Mouse (Mus musculus): ENCODE results near the gene Cog5. TPM values are rescaled to one million over a fixed set of nuclear protein-coding genes. Genes with fewer than 3 reads are reported as not detected.

The Cog5 gene
- polyA plus RNA-seq, 1 experiment from 2014 or later, result 34.8 TPM

- H3K9ac ChIP-seq (ENCODE audit: low read length), result peak within 1 kb of the TSS; percentile 98
These were observed 295.3 kb downstream of the Cog5 start, which contains the start of gene Hbp1 for GRCm38 (mm10) chr12:31949759-31950658. Hbp1 (minus strand) TSS chr12:31950535.

GRCm38 (mm10) chr12:31950659-31951031 lies 296.0 kb downstream of the Cog5 start:
- no peak for DNase-seq (ENCODE audit: low spot score)
- no peaks in the 10 kb centered on the region for H3K27me3 ChIP-seq (ENCODE audit: control insufficient read depth, insufficient read depth, low read length)
- H3K36me3 ChIP-seq (ENCODE audit: control insufficient read depth, insufficient read depth, low read length), result no peaks in the 10 kb centered on the region
- H3K4me1 ChIP-seq (ENCODE audit: control insufficient read depth, insufficient read depth, low read length), result no peaks in the 10 kb centered on the region
- no peaks in the 10 kb centered on the region for H3K9me3 ChIP-seq (ENCODE audit: control insufficient read depth, low read length)
- WGBS, result 8% methylated on average over 9 of the region's 9 CpGs
- peak overlapping the region; percentile 91 for H3K4me3 ChIP-seq (ENCODE audit: low read depth, low read length)
- ATAC-seq (ENCODE audit: insufficient read depth, low FRiP score, low TSS enrichment), result no peak
- peak overlapping the region; percentile 48 for H3K9ac ChIP-seq (ENCODE audit: low read length)
- H3K27ac ChIP-seq (ENCODE audit: low read depth, low read length), result 0 out of 2 replicates have a peak overlapping the region, but pooled peaks have one; percentile 20
- H3K4me2 ChIP-seq (ENCODE audit: low read depth), result peak overlapping the region; percentile 69

More at GRCm38 (mm10) chr12:31949759-31950658, 295.3 kb downstream of the Cog5 start, which contains the start of gene Hbp1:
- ATAC-seq (ENCODE audit: insufficient read depth, low FRiP score, low TSS enrichment), result peak; percentile 93
- peak within 1 kb of the TSS; percentile 69 for H3K4me2 ChIP-seq (ENCODE audit: low read depth)
- H3K4me3 ChIP-seq (ENCODE audit: low read depth, low read length), result peak within 1 kb of the TSS; percentile 91
- H3K36me3 ChIP-seq (ENCODE audit: control insufficient read depth, insufficient read depth, low read length), result no peaks in the 10 kb centered on the region
- no peaks in the 10 kb centered on the region for H3K27me3 ChIP-seq (ENCODE audit: control insufficient read depth, insufficient read depth, low read length)
- H3K9me3 ChIP-seq (ENCODE audit: control insufficient read depth, low read length), result no peaks in the 10 kb centered on the region
- H3K4me1 ChIP-seq (ENCODE audit: control insufficient read depth, insufficient read depth, low read length), result no peaks in the 10 kb centered on the region
- peak within 1 kb of the TSS; percentile 99 for H3K27ac ChIP-seq (ENCODE audit: low read depth, low read length)
- WGBS, result under 1% methylated on average over 45 of the region's 71 CpGs
- peak; percentile 95 for DNase-seq (ENCODE audit: low spot score)

DNA sequence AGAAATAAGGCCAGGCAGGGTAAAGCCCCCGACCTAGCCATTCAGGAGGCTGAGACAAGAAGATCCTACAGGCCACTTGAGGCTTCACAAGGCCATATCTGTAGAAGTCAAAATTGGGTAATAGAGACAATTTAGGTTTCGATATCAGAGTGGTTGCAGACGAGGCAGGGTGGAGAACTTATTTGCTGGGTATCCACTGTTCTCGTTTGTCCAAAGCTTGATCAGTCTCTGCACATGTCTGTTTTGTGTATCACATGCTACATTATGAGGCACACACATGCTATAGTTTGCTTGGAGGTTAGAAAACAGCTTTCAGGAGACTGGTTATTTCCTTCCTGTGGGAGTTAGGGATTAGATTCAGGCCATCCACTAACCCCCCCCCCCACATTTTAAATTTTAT lies 301.2 kb downstream of the Cog5 start:
- Histone ChIP-seq H3K36me3 (ENCODE audit: control insufficient read depth, insufficient read depth, low read length) (no peaks in the 10 kb centered on the region), H3K4me2 (ENCODE audit: low read depth) (no peak overlapping the region), H3K27me3 (ENCODE audit: control insufficient read depth, insufficient read depth, low read length) (no peaks in the 10 kb centered on the region), H3K4me3 (ENCODE audit: low read depth, low read length) (no peak overlapping the region), H3K9ac (ENCODE audit: low read length) (no peak overlapping the region), H3K9me3 (ENCODE audit: control insufficient read depth, low read length) (no peaks in the 10 kb centered on the region), H3K27ac (ENCODE audit: low read depth, low read length) (no peak overlapping the region), H3K4me1 (ENCODE audit: control insufficient read depth, insufficient read depth, low read length) (no peaks in the 10 kb centered on the region)
- DNase-seq (ENCODE audit: low spot score) (no peak), ATAC-seq (ENCODE audit: insufficient read depth, low FRiP score, low TSS enrichment) (no peak)
- WGBS, result 85% methylated on average over 4 of the region's 4 CpGs

GRCm38 (mm10) chr12:31964074-31964473 lies 309.4 kb downstream of the Cog5 start:
- H3K4me1 ChIP-seq (ENCODE audit: control insufficient read depth, insufficient read depth, low read length), result no peaks in the 10 kb centered on the region
- H3K36me3 ChIP-seq (ENCODE audit: control insufficient read depth, insufficient read depth, low read length), result no peaks in the 10 kb centered on the region
- no peaks in the 10 kb centered on the region for H3K9me3 ChIP-seq (ENCODE audit: control insufficient read depth, low read length)
- ATAC-seq (ENCODE audit: insufficient read depth, low FRiP score, low TSS enrichment) (no peak), DNase-seq (ENCODE audit: low spot score) (no peak)
- no peak overlapping the region for H3K4me3 ChIP-seq (ENCODE audit: low read depth, low read length)
- H3K9ac ChIP-seq (ENCODE audit: low read length), result no peak overlapping the region
- H3K4me2 ChIP-seq (ENCODE audit: low read depth), result no peak overlapping the region
- WGBS, result 85% methylated on average over 6 of the region's 6 CpGs
- H3K27me3 ChIP-seq (ENCODE audit: control insufficient read depth, insufficient read depth, low read length), result no peaks in the 10 kb centered on the region
- no peak overlapping the region for H3K27ac ChIP-seq (ENCODE audit: low read depth, low read length)

DNA sequence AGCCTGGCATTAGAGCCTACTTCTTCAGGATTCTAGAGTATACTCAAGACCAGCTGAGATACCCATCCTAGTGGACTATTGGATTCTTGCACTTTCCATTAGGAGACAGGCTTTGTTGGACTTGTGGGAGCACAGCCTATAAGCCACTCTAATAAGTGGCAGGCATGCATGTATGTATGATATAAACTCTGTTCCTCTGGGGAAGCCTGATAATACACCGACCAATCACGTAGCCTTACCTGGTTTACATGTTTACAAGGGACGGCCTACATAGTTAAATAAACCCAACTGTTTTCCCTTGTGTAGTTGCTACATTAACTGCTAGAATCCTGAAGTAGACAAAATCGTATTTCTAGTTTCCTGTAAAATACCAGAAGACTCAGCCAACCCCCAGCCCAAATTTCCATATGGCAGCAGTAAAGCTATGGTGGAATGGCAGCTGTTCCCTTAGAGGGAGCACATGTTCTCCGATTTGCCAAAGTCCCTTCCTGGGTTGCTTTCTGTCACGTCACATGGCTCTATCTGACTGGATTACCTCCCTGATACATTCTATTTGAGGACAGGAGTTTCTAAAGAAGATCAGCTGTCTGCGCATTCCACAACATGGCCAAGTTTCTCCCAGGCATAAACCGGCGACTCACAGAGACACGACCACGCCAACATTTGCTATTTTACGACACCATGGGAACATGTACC lies 311.0 kb downstream of the Cog5 start:
- Histone ChIP-seq H3K9ac (ENCODE audit: low read length) (no peak overlapping the region), H3K27ac (ENCODE audit: low read depth, low read length) (no peak overlapping the region), H3K27me3 (ENCODE audit: control insufficient read depth, insufficient read depth, low read length) (no peaks in the 10 kb centered on the region), H3K4me3 (ENCODE audit: low read depth, low read length) (no peak overlapping the region), H3K4me2 (ENCODE audit: low read depth) (no peak overlapping the region), H3K36me3 (ENCODE audit: control insufficient read depth, insufficient read depth, low read length) (no peaks in the 10 kb centered on the region), H3K9me3 (ENCODE audit: control insufficient read depth, low read length) (no peaks in the 10 kb centered on the region), H3K4me1 (ENCODE audit: control insufficient read depth, insufficient read depth, low read length) (no peaks in the 10 kb centered on the region)
- ATAC-seq (ENCODE audit: insufficient read depth, low FRiP score, low TSS enrichment) (no peak), DNase-seq (ENCODE audit: low spot score) (no peak)
- WGBS, result 92% methylated on average over 12 of the region's 12 CpGs

GRCm38 (mm10) chr12:31966405-31966804 lies 311.7 kb downstream of the Cog5 start:
- no peaks in the 10 kb centered on the region for H3K27me3 ChIP-seq (ENCODE audit: control insufficient read depth, insufficient read depth, low read length)
- no peaks in the 10 kb centered on the region for H3K4me1 ChIP-seq (ENCODE audit: control insufficient read depth, insufficient read depth, low read length)
- 88% methylated on average over 4 of the region's 4 CpGs for WGBS
- DNase-seq (ENCODE audit: low spot score) (no peak), ATAC-seq (ENCODE audit: insufficient read depth, low FRiP score, low TSS enrichment) (no peak)
- no peaks in the 10 kb centered on the region for H3K36me3 ChIP-seq (ENCODE audit: control insufficient read depth, insufficient read depth, low read length)
- H3K9me3 ChIP-seq (ENCODE audit: control insufficient read depth, low read length), result no peaks in the 10 kb centered on the region
- no peak overlapping the region for H3K27ac ChIP-seq (ENCODE audit: low read depth, low read length)
- no peak overlapping the region for H3K9ac ChIP-seq (ENCODE audit: low read length)
- no peak overlapping the region for H3K4me3 ChIP-seq (ENCODE audit: low read depth, low read length)
- no peak overlapping the region for H3K4me2 ChIP-seq (ENCODE audit: low read depth)

- Histone ChIP-seq H3K27me3 (ENCODE audit: control insufficient read depth, insufficient read depth, low read length) (no peaks in the 10 kb centered on the region), H3K4me1 (ENCODE audit: control insufficient read depth, insufficient read depth, low read length) (no peaks in the 10 kb centered on the region), H3K9ac (ENCODE audit: low read length) (no peak overlapping the region), H3K36me3 (ENCODE audit: control insufficient read depth, insufficient read depth, low read length) (no peaks in the 10 kb centered on the region), H3K9me3 (ENCODE audit: control insufficient read depth, low read length) (no peaks in the 10 kb centered on the region), H3K4me3 (ENCODE audit: low read depth, low read length) (no peak overlapping the region), H3K4me2 (ENCODE audit: low read depth) (no peak overlapping the region), H3K27ac (ENCODE audit: low read depth, low read length) (no peak overlapping the region)
- 9% methylated on average over 2 of the region's 2 CpGs for WGBS
- ATAC-seq (ENCODE audit: insufficient read depth, low FRiP score, low TSS enrichment) (peak; percentile 77; the same call in 1 of the 2 replicates), DNase-seq (ENCODE audit: low spot score) (peak; percentile 61)
These were observed 312.9 kb downstream of the Cog5 start for GRCm38 (mm10) chr12:31967536-31967935.

GRCm38 (mm10) chr12:31969111-31969510 lies 314.4 kb downstream of the Cog5 start:
- Histone ChIP-seq H3K9ac (ENCODE audit: low read length) (no peak overlapping the region), H3K4me2 (ENCODE audit: low read depth) (no peak overlapping the region), H3K36me3 (ENCODE audit: control insufficient read depth, insufficient read depth, low read length) (no peaks in the 10 kb centered on the region), H3K27me3 (ENCODE audit: control insufficient read depth, insufficient read depth, low read length) (no peaks in the 10 kb centered on the region), H3K27ac (ENCODE audit: low read depth, low read length) (no peak overlapping the region), H3K9me3 (ENCODE audit: control insufficient read depth, low read length) (no peaks in the 10 kb centered on the region), H3K4me3 (ENCODE audit: low read depth, low read length) (no peak overlapping the region), H3K4me1 (ENCODE audit: control insufficient read depth, insufficient read depth, low read length) (no peaks in the 10 kb centered on the region)
- DNase-seq (ENCODE audit: low spot score) (no peak), ATAC-seq (ENCODE audit: insufficient read depth, low FRiP score, low TSS enrichment) (no peak)
- WGBS, result 36% methylated on average over 1 of the region's 1 CpGs
